Mouse (Mus musculus): ENCODE measurements around the gene Gorasp1. TPM values are rescaled to one million over a fixed set of nuclear protein-coding genes. Genes with fewer than 3 reads are reported as not detected.

Gorasp1 gene
- total RNA-seq, 2 experiments from 2014 or later = 16.2 to 17.6 TPM

Other genes with a start within 250 kb of the Gorasp1 start
- not detected for gene Scn10a, start 218.2 kb downstream of the Gorasp1 start, total RNA-seq (2021)
- gene Scn11a, start 112.1 kb downstream of the Gorasp1 start, total RNA-seq (2021) = under 1 TPM in 1 of 2 experiments, not detected in 1; 0.05 TPM
- gene Wdr48, start 42.7 kb downstream of the Gorasp1 start, total RNA-seq (2021) = 10 to 100 TPM; 14.1 to 19.6 TPM
- under 1 TPM in 1 of 2 experiments, not detected in 1; 0.11 TPM for gene Ttc21a, start within 50 bp of the Gorasp1 start, total RNA-seq (2021)
- 1 to 10 TPM; 2.6 to 3.4 TPM for gene Csrnp1, start 47.1 kb upstream of the Gorasp1 start, total RNA-seq (2021)
- gene Xirp1, start 86.0 kb upstream of the Gorasp1 start, total RNA-seq (2021) = 10 to 100 TPM; 58.2 to 84.6 TPM
- 1 to 10 TPM; 2.0 to 3.2 TPM for gene Cx3cr1, start 132.3 kb upstream of the Gorasp1 start, total RNA-seq (2021)
- gene Ccr8, start 154.5 kb upstream of the Gorasp1 start, total RNA-seq (2021) = under 1 TPM in 1 of 2 experiments, not detected in 1; 0.23 TPM
- 1 to 10 TPM; 8.9 to 9.8 TPM for gene Slc25a38, start 172.8 kb upstream of the Gorasp1 start, total RNA-seq (2021)
- 100 to 1,000 TPM; 710 to 760 TPM for gene Rpsa, start 190.1 kb upstream of the Gorasp1 start, total RNA-seq (2021)
- under 1 TPM in 1 of 2 experiments, not detected in 1; 0.77 TPM for gene Mobp, start 212.1 kb upstream of the Gorasp1 start, total RNA-seq (2021)